Mouse (Mus musculus) cerebellum, adult 2 months (tissue): ENCODE measurements around the gene Tex44.

Experiments used
- CTCF ChIP-seq: fragments of 200-500 bp; IDR thresholded peaks from 2 replicates; pipeline ENCODE4 v1.5.1; 2011; ENCODE audit warnings: low read depth, mild to moderate bottlenecking, control low read depth, low read length, moderate library complexity, borderline replicate concordance; ENCODE audit not compliant: insufficient read depth
- POLR2A ChIP-seq: fragments of 200-500 bp; IDR thresholded peaks from 2 replicates; pipeline ENCODE4 v1.6.1; 2011; ENCODE audit warnings: low read length, control low read depth, borderline replicate concordance; ENCODE audit not compliant: insufficient read depth

GRCm38 (mm10) chr1:86432778-86433177, 6.6 kb downstream of the Tex44 start:
- TF ChIP-seq POLR2A (no peak), CTCF (no peak)
